Mouse (Mus musculus) testis, postnatal 14 days (tissue): ENCODE data around the gene Greb1.
A peak's percentile ranks its signal among the peaks of the same experiment; 100 is the strongest.

Experiments used
- DNase-seq: peaks from one replicate; pipeline ENCODE4 v3.0.0; 2021; ENCODE audit warnings: low spot score

The Greb1 gene

DNA sequence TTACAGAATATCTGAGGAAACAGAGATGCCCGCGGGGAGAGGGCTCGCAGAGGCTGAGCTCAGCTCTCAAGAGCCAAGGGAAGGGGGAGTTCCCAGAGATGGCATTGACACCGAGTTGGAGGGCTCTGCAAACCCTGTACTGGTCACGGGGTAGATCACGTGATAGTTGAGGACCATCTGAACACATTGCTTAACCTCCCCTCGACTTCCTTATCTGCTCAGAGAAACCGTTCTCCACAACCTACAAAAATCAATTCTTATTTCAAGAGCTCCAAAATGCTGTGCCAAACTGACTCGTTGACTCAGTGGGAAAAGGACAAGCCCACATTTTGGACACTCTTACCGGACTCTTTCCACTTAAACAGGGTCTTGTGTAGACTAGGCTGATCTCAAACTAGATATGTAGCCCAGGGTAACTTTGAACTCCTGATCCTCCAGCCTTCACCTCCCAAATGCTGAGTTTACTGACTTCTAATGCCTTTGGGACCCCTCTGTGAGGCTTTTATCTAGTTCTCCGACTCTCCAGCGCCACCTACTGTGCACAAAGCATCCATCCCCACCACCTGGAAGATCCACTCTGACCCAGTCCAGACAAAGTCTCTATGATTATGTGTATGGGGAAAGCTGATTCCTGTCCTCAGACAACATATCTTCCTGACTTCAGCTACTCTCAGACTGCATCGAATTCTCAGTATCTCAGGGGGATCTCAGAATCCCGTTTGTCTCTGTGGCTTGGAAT, 166.4 kb downstream of the Greb1 start:
- peak; percentile 23 for DNase-seq

DNA sequence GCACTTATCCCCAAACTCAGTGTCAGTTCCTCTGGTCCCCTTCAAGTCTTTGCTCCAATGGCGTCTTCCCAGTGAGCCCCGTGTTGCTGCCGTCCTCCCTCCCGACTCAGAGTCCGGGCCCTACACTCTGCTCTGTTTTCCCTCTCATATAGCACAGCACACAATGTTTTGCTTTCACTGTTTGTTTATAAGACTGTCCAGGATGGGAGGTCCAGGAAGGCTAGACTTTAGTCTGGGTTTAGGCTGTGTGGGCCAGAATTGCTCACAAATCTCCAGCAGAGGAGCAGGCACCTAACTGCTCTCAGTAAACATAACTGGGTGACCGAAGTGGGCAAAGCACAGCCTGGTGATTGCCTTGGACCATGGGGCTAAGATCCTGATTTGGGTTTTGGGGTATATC, 167.5 kb downstream of the Greb1 start:
- no peak for DNase-seq

DNA sequence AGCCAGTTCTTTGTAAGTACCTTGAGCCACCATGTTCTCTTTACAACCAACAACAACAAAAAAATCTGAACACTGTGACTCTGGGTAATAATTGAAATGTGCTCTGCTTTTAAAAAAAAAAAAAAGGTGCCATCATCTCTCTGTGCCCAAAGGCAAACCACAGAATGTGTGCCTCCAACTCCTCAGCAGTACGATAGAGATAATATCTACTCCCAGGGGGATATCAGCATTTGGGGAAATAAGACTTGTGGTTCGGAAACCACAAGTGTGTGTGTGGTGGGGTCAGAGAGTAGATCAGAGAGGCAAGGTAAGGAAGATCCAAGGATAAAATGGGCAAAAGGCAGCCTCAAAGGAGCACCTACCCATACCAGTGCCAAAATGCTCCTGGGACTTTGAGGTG, 169.3 kb downstream of the Greb1 start:
- no peak for DNase-seq

DNA sequence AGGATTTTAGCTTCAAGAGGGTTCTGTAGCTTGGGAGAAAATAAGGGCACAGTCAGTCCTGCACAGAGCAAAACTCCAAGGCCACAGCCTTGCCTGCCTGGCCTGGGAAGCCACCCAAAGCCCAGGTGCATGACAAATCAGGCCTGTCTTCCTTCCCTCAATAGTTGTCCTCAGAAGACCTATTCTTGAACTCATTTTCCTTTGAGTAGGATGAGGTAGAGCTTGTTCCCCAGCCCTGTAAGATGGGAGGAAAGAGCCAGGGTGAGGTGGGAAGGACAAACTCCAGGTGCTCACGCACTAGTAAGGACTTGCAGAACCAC, 169.9 kb downstream of the Greb1 start:
- DNase-seq, result peak; percentile 21

DNA sequence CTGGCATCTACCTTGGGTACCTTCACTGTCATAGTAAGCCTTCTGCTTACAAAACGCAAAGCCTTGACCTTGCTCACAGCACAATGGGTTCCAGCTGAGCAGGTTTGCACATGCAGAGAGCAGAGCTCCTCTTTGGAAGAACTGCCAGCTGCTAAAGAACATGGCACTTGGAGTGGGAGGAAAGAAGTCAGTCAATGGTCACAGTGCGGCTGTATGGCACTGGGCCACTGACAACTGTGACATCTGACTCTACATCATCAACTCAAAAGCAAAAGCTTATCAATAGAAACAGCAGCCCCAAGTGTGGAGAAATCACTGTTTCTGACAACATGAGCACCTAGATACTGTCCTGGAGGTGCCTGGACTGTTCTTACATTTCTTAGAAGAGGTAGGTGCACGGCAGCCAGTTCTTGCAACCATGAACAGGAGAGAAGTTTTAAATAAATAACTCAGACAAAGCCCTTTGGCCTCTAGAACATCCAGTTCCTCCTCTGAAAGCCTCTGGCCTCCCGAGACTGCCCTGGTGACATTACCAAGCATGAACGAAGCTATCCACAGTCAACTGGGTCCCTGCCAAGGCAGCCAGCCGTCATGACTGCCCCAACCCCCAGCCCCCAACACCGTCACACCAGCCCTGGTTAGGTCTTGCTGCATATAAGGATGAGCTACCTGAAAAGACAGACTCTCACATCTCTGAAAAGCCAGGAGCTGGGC, 170.4 kb downstream of the Greb1 start:
- DNase-seq, result peak; percentile 47
